Mouse (Mus musculus) cerebellum, adult 9-11 months (tissue): ENCODE data around the gene Tmem259.

Experiments used
- DNase-seq: peaks from one replicate; pipeline ENCODE4 v3.0.0; 2022

Tmem259 gene

DNA sequence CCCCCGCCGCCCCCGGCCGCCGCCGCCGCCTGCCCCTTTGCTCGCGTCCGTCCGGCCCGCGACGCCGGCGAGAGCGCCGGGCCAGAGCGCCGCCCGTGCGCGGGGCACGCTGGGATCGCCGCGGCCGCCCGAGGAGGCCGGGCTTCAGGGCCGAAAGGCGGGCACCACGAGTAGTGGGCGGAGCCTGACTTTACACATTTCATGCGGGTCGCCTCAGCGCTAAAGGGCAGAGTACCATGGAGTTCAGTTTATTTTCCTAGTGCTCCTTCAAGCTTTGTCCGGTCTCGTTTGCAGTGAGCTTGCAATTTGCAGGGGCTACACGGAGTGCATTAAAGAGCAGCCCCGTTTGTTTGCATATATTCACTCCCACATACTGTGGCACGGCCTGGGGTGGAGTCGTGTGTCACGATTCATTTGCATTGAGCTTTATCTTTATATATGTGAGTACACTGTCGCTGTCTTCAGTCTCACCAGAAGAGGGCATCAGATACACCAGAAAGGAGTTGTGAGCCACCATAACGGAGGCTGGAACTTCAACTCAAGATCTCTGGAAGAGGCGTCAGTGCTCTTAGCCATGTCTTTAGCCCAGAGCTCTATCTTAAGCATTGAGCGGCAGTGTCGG lies at the start of gene Tmem259:
Tmem259 (minus strand) TSS at position 136 of the 622 bp plus-strand sequence.
- DNase-seq, result peak; percentile 89

DNA sequence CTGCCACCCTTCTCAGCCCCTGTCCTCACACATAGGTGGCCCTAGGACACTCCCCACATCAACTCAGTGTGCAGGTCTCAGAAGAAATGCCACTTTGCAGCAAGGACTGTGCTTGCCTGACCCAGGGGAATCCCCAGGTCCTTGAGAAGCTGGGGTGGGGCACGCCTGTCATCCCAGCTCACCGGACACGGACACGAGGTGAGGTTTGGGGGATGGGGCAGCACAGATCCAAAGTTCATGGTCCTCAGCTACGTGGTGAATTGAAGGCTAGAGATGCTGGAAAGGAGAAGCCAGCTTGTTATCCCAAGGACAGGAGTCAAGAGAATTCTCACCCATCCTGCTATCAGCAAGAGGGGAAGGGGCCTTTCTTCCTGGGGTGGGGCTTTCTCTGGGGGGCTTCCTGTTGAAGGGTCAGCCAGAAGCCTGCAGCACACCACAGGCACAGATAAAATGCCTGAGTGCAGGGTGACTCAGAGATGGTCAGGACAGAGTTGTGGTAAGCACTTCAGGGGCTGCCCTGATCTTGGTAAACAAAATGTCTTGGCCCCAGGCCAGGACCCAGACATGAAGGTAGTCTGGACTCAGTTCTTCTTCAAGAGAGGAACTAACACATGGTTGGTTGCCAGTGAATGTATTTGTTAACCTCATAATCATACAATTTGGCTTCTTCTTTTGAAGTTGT lies 48.8 kb upstream of the Tmem259 start:
- DNase-seq, result peak; percentile 44

DNA sequence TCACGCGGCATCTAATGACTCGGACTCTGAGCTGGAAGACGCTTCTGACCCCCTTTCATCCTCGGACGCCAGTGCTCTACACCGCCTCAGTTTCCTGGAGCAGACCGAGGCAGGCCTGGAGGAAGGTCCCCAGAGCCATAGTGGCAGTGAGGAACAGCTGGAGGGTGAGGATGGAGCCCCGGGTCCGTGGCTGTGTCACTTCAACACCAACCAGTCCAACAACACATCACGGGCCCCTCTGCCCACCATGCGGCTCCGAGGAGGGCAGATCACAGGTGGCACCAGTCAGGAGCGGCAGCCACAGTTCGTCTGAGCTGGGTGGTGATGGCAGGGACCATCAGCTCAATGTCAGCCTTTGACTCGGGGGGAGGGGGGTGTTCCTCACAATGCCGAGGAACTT lies 46.6 kb upstream of the Tmem259 start:
- DNase-seq, result no peak

DNA sequence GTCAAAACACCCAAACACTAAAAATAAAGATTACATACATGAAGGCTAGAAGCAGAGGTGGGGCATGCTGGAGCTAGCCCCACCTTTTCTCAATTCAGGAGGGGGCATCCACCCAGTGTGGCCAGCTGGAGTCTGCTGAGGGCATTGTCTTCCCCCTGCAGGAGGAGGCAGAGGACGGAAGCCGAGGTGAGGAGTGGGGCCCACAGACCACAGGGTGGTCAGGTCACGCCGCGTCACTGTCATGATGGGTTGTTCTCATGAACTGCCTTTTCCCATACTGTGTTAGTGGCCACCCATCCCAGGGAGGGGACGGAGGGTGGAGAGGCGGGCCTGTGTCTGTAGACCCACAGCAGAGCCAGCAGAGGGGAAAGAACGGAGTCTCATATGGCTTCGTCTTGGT lies 46.1 kb upstream of the Tmem259 start:
- no peak for DNase-seq

DNA sequence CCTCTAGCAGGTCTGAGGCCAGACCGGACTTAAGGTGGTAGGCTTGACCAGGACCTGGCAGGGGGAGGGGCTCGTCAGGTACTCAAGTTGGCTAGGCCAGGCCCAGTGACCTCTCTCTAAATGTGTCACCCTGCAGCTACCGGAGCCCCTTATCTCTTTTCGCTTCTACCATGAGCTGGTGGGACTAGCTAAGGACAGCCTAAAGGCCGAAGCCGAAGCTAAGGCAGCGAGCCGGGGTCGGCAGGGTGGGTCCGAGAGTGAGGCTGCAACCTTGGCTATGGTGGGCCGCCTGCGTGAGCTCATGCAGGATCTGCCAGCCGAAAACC lies 44.4 kb upstream of the Tmem259 start:
- DNase-seq, result no peak

DNA sequence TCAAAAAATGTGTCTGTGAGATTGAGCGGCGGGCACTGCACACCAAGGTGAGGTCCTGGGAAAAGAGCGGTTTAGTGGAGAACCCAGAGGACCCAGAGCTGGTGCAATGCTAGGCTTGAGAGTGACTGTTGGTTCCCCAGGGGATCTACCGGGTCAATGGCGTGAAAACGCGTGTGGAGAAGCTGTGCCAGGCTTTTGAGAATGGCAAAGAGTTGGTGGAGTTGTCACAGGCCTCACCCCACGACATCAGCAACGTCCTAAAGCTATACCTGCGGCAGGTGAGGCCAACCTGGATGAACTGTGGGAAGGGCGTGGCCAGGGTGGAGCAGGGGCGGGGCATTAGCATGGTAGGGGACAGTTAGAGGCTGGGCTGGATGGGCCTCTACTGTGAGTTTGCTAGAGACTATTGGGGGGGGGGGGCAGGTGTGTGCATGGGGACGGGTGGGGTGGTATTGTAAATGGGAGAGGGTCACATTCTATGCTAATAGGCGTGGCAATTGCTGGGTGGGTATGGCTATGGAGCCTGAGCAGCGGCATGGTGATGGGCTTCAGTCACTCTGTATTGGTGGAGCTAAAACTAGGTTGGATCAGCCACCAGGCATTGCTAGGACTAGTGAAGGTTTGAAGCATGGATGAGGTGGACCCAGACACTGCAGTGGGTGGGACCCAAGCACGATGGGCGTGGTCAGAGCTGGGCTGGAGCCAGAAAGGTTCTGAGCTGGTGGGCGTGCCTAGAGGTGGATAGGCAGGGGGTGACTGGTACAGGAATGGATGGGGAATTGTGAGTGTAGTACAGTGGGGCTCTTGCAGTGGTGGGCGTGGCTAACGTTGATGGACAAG lies 43.8 kb upstream of the Tmem259 start:
- DNase-seq, result no peak

DNA sequence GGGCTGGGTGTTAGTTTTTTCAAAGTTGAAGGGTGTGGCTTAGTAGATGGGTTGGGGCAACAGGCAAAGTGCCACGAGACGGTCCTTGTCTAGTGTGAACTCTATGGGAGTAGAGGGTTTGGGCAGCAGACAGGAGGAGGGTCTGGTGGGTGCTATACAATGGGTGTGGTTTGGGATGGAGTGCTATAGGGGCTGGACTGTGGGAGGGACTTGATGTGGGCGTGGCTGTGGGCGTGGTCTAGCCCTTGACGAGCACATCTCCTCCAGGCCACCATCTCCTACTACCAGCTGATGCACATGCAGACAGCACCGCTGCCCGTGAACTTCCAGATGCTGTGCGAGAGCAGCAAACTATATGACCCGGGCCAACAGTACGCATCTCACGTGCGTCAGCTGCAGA lies 41.8 kb upstream of the Tmem259 start:
- no peak for DNase-seq

DNA sequence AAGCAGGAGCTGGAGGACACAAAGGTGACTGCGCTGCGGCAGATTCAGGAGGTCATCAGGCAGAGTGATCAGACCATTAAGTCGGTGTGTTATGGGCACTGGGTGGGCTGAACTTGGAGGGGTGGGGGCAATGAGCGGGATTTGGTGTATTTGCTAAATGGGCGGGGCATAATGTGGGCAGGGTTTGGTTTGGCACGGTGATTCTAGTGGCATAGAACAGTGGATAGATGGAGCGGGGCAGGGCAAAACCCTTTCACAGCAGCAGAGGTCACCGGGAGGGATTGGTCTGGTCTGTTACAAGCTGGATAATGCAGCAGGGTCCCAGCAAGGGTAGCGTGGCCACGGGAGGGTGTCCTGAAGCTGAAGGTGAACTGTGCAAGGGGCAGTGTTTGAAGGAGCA lies 41.3 kb upstream of the Tmem259 start:
- DNase-seq, result no peak

DNA sequence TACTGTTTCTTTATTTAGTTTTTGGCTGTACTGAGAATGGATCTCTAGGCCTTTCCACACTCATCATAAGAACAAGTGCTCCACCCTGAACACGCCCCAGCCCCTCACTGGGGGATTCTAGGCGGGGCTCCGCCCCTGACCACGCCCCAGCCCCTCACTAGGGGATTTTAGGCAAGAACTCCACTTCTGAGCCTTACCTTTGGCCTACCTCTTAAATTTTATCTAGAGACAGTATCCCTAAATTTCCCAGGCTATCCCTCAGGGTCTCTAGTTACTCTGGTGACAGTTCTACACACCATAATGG lies 40.9 kb upstream of the Tmem259 start:
- no peak for DNase-seq

DNA sequence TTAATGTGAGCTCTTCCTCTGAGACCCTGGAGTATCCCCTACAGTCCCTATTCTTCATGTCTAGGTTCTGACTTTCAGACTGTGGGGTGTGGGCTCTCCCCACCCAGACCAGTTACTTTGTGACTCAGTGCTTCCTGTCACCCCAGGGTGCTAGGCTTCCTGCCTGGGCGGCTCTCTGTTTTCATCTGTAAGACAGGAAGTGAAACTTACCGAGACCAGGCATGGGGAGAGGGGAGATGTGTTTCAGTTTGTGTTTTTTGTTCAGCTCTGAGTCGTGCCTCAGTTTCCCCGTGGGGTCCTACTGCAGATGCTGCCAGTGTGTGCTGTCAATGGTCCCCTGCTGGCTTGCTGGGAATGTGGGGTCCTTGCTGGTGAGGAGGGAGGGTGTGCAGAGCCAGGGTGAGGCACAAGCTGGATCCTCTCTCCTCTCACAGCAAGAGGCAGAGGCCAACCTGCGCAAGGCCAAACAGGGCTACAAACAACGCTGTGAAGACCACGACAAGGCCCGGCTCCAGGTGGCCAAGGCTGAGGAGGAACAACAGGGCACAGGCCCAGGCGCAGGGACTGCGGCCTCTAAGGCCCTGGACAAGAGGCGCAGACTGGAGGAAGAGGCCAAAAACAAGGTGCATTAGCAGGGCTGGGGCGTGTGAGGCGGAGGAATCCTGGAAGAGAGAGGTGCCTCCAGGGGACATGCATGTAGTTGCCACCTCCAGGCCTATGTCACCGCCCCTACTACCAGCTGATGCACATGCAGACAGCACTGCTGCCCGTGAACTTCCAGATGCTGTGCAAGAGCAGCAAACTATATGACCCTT lies 40.3 kb upstream of the Tmem259 start:
- DNase-seq, result no peak

DNA sequence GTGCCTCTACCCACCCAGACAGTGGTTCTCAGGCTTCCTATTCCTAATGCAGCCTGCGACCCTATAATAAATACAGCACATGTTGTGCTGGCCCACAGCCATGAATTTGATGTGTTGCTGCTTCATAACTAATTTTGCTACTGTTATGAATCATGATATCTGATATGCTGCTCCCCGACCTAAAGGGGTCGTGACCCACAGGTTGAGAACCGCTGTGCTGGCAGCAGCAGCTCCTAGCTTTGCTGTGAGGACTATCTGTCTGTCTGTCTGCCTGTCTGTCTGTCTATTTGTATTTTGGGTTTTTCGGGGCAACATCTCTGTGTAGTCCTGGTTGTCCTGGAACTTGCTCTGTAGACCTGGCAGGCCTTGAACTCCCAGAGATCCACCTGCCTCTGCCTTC lies 39.6 kb upstream of the Tmem259 start:
- DNase-seq, result no peak

DNA sequence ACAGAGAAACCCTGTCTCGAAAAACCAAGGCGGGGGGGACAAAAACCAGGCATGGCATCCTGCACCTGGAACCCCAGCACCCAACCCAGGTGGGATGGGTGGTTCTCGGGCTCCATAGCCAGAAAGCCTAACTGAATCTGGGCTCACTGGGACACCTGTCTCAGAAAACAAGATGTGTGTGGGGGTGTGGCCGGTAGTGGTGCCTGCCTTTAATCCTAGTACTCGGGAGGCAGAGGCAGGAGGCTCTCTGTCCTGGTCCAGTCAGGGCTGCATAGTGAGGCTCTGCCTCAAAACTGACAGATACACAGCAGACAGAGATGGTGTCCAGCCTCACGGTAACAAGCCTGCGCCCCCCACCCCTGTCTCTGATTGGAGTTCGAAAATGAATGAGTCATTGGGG lies 38.7 kb upstream of the Tmem259 start:
- no peak for DNase-seq

DNA sequence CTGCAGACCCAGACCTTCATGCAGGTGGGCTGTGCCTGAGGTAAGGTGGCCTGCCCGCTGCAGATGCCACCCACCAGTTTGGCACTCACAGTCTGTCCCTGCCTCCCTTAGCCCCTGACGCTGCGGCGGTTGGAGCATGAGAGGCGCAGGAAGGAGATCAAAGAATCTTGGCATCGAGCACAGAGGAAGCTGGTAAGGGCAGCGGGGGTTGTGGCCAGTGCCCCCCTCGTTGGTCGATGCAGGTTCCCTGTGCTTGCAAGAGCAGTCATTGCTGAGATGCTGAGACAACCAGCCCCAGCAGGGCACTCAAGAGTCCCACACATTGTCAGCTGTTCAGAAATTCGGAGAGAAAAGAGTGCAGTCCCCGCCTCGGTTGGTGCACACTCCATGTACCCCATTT lies 38.0 kb upstream of the Tmem259 start:
- DNase-seq, result no peak

DNA sequence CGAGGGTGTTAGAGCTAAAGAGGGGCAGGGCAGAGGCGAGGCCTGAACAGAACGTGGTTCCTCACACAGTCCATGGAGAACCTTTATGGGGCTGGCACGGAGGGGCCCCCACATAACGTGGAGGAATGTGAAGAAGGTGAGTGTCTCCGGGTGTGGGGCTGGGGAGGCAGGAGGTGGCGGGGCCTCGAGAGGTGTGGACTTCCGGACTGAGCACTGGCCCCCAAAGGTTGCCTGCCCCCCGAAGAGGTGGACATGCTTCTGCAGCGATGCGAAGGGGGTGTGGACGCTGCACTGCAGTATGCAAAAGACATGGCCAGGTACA lies 37.2 kb upstream of the Tmem259 start:
- no peak for DNase-seq

DNA sequence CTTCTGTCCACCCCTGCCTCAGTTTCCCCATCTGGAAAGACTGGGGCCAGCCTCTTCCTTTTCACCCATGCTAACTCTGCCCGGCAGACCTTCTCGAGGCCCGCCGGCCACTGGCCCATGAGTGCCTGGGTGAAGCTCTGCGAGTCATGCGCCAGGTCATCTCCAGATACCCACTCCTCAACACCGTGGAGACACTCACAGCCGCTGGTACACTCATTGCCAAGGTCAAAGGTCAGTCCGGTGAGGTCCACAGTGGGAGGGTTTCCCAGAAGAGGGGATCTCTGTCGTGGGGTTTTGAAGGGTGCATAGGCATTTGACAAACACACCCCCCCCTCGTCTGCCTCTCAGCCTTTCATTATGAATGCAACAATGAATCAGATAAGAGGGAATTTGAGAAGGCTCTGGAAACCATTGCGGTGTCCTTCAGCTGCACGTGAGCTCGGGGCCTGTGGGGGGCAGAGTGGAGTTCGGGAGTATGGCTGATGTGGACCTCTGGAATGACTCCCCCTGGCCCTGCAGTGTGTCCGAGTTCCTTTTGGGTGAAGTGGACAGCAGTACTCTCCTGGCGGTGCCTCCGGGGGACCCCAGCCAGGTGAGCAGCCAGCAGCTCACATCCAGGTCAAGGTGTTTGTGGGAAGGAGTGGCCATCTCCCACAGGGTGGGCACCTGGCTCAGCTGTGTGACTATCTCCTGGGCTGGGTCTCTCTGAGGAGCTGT lies 36.6 kb upstream of the Tmem259 start:
- DNase-seq, result no peak

DNA sequence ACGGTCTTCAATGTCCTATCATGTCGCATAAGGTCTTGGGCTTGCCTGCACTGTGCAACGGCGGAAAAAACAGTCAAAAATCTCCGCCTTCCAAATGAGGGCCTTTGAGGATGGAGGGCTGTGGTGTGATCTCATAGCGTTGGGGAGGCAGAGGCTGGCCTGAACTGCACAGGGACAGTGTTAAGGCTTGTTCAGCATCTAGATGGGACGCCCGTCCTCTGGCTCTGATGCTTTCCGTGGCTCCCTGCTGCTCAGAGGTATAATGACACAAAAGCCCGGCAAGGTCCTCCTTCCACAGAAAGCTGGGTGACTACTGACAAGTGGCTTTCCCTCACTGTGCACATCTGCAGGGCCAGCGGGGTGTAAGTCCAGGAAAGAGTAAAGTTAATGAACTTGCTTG lies 36.1 kb upstream of the Tmem259 start:
- DNase-seq, result no peak

DNA sequence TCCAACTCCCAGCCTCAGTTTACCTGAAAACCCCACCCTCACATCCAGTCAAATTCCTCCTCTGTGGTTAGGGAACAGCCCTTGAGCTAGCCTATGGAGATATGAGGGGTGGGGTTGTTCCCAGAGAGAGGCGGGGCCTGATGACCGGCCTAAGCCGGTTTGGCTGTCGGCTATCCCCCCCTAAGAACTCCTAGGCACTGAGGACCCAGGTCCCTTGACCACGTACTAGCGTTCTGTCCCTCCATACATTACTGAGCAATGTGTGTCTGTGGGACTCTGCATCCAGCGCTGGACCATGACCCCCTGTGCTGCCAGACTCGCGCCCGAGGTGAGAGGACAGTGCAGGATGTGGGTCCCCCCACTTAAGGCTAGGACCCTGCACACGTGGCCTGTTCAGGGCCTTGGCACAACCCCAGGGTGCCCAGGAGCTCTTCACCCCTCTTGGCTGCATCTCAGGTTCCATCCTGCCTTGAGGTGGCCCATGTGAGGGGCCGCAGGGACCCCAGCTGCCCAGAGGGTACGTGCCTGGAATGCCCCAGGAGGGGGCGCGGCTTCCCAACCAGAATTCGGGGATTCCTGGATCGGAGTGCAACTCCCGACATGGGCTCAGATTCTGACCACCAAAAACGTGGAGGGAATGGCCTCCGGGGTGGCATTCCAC lies 35.5 kb upstream of the Tmem259 start:
- no peak for DNase-seq

DNA sequence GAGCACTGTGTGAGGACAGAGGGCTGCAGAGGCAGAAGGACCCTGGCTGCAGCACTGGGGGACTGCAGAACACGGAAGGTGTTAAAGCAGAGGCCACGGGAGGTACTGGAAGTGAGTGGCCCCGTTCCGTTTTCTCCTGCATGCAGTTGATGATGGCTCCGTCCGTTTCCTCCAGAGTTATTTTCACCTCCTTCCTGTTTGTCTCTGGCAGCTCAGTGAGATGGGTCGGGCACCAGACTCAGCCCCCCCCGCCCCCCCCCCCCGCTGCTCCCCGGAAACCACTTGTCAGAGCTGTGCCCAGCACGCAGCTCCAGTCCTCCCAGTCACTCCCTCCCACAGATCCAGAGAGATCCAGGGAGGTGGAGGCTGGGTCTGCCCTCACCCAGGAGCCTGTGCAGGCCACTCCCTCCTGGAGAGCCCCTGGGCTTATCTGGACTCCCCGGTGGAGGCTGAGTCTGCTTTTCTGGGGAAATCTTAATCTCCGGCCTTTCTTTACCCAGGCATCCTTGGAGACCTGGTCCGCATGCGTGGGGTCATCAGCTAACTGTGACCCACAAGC lies 34.7 kb upstream of the Tmem259 start:
- no peak for DNase-seq

DNA sequence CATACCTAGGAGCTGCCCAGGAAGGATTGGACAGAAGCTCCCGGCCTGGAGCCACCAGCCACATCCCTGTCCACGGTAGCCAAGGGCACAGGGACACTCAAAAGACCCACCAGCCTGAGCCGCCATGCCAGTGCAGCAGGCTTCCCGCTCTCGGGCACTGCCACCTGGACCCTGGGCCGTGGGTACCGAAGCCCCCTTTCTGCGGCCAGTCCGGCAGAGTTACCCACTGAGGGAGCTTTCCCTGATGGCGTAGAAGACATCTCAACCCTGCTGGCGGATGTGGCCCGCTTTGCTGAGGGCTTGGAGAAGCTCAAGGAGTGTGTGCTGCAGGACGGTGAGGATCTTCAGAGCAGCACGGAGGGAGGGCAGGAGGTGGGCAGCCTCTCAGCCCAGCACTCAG lies 33.6 kb upstream of the Tmem259 start:
- DNase-seq, result no peak

DNA sequence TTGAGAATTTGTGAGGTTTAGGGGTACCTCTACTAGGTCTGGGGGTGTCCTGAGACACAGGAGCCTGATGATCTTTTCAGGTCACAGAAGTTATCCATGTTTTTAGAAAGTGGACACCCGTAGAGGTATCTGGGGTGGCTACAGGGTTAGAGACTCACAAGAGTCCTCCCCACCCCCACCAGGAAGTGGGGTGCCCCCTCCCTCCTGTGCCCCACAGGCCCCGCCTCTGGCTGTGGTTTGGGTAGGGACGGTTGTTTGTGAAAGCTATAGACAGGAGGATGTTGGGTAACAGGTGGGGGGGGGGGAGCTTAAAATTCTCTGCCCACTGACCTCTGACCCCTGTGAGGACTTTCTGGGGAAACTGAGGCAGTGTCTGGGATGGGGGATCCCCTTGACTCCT lies 33.2 kb upstream of the Tmem259 start:
- DNase-seq, result no peak

DNA sequence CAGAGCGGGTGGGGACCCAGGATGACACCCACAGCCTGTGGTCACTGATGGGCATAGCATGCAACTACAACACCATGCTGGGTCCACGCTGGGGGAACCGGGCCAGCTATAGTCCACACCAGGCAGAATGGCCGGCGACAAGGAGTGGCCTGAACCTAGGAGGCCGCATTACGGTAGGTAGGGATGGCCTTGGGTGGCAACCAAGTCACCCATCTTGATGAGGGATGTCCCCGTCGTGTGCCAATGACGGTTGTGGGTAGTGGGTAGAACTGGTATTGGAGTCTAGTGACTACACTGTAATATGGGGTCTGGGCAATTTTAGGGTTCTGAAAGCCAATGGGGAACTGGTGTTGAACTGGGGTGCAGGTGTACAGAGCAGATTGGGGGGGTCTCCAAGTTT lies 32.8 kb upstream of the Tmem259 start:
- DNase-seq, result no peak

DNA sequence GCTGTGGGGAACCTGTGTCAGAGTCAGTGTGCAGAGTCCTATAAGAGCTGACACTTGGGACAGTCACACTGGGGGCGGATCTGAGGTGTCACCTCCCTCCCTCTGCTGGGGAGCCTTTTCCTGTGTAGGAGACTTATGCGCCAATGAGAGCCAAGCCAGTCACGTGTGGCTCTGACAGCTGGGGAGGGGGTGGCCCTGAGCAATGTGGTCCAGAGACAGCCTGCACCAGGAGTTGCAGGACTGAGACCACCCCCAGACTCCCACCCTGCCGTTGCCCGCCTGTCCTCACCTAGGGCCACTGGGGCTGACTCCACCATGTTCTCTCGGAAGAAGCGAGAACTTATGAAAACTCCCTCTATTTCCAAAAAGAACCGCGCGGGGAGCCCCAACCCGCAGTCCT lies 32.4 kb upstream of the Tmem259 start, which contains the start of gene Arhgap45:
Arhgap45 (plus strand) TSS at position 143 of the 400 bp plus-strand sequence.
- DNase-seq, result no peak
